Mouse (Mus musculus) testis, adult 2 months (tissue): Measurements from ENCODE around the gene Ltbp1. TPM values are rescaled to one million over a fixed set of nuclear protein-coding genes. Genes with fewer than 3 reads are reported as not detected.

Source experiments
- H3K27ac ChIP-seq: fragments of 200-500 bp; 2 replicates; pipeline ENCODE4 v1.5.1; 2012; ENCODE audit warnings: low read depth, low read length; ENCODE audit not compliant: control insufficient read depth, insufficient read depth
- H3K27me3 ChIP-seq: fragments of 200-500 bp; 2 replicates; pipeline ENCODE4 v1.6.1; 2012; ENCODE audit warnings: mild to moderate bottlenecking, low read length, moderate library complexity; ENCODE audit not compliant: control insufficient read depth, insufficient read depth
- H3K36me3 ChIP-seq: fragments of 200-500 bp; 2 replicates; pipeline ENCODE4 v1.6.1; 2012; ENCODE audit warnings: mild to moderate bottlenecking, low read length; ENCODE audit not compliant: control insufficient read depth, insufficient read depth
- H3K4me1 ChIP-seq: fragments of 200-500 bp; 2 replicates; pipeline ENCODE4 v1.6.1; 2012; ENCODE audit warnings: low read length; ENCODE audit not compliant: control insufficient read depth, insufficient read depth
- H3K4me3 ChIP-seq: fragments of 200-500 bp; 2 replicates; pipeline ENCODE4 v1.5.1; 2012; ENCODE audit warnings: low read depth, mild to moderate bottlenecking, low read length, moderate library complexity, mixed read lengths; ENCODE audit not compliant: control insufficient read depth
- CTCF ChIP-seq: fragments of 200-500 bp; IDR thresholded peaks from 2 replicates; pipeline ENCODE4 v1.5.1; 2012; ENCODE audit warnings: low read depth, mild to moderate bottlenecking, inconsistent platforms, low read length, moderate library complexity; ENCODE audit not compliant: control insufficient read depth, insufficient read depth, insufficient replicate concordance
- POLR2A ChIP-seq: fragments of 200-500 bp; IDR thresholded peaks from 2 replicates; pipeline ENCODE4 v1.6.1; 2012; ENCODE audit warnings: low read depth, mild to moderate bottlenecking, inconsistent platforms, low read length, moderate library complexity; ENCODE audit not compliant: control insufficient read depth
- polyA plus RNA-seq: library from polyadenylated mRNA; depleted of rRNA; stranded (reverse); fragments of >200 nt; gene quantifications from 2 replicates; pipeline ENCODE4 v1.2.3, GENCODE M21; 2012

Ltbp1 gene
- polyA plus RNA-seq, 1 experiment: 2.9 TPM

- TF ChIP-seq POLR2A: no peak
- no peak for TF ChIP-seq CTCF
- H3K27ac ChIP-seq: no peak overlapping the region
These were observed 174.9 kb downstream of the Ltbp1 start for GRCm38 (mm10) chr17:75180301-75180700.

GRCm38 (mm10) chr17:75180956-75181588 is 175.7 kb downstream of the Ltbp1 start:
- TF ChIP-seq CTCF: no peak
- no peak for TF ChIP-seq POLR2A
- H3K36me3 ChIP-seq: no peaks in the 10 kb centered on the region
- H3K27me3 ChIP-seq: no peaks in the 10 kb centered on the region
- H3K27ac ChIP-seq: no peak overlapping the region
- H3K4me3 ChIP-seq: no peak overlapping the region
- no peaks in the 10 kb centered on the region for H3K4me1 ChIP-seq

More at GRCm38 (mm10) chr17:75180301-75180700, 174.9 kb downstream of the Ltbp1 start:
- Histone ChIP-seq H3K27me3 (no peaks in the 10 kb centered on the region), H3K36me3 (no peaks in the 10 kb centered on the region), H3K4me3 (no peak overlapping the region), H3K4me1 (no peaks in the 10 kb centered on the region)

- Histone ChIP-seq H3K27me3 (no peaks in the 10 kb centered on the region), H3K4me3 (no peak overlapping the region), H3K36me3 (no peaks in the 10 kb centered on the region), H3K4me1 (no peaks in the 10 kb centered on the region), H3K27ac (0 out of 2 replicates have a peak overlapping the region, but pooled peaks have one; percentile 21)
- TF ChIP-seq POLR2A: no peak
- no peak for TF ChIP-seq CTCF
These were observed 177.1 kb downstream of the Ltbp1 start for GRCm38 (mm10) chr17:75182319-75183001.

GRCm38 (mm10) chr17:75186732-75187509 is 181.6 kb downstream of the Ltbp1 start:
- Histone ChIP-seq H3K27ac (no peak overlapping the region), H3K27me3 (no peaks in the 10 kb centered on the region), H3K36me3 (no peaks in the 10 kb centered on the region), H3K4me1 (no peaks in the 10 kb centered on the region), H3K4me3 (no peak overlapping the region)
- no peak for TF ChIP-seq POLR2A
- no peak for TF ChIP-seq CTCF

- H3K27me3 ChIP-seq: no peaks in the 10 kb centered on the region
- H3K4me1 ChIP-seq: no peaks in the 10 kb centered on the region
- H3K27ac ChIP-seq: no peak overlapping the region
- H3K4me3 ChIP-seq: no peak overlapping the region
- no peak for TF ChIP-seq POLR2A
- TF ChIP-seq CTCF: no peak
- H3K36me3 ChIP-seq: no peaks in the 10 kb centered on the region
These were observed 191.6 kb downstream of the Ltbp1 start for GRCm38 (mm10) chr17:75196952-75197351.

- H3K4me1 ChIP-seq: no peaks in the 10 kb centered on the region
- H3K27ac ChIP-seq: no peak overlapping the region
- TF ChIP-seq CTCF: no peak
- TF ChIP-seq POLR2A: no peak
- no peaks in the 10 kb centered on the region for H3K36me3 ChIP-seq
- H3K27me3 ChIP-seq: no peaks in the 10 kb centered on the region
- no peak overlapping the region for H3K4me3 ChIP-seq
These were observed 193.4 kb downstream of the Ltbp1 start for GRCm38 (mm10) chr17:75198767-75199166.

GRCm38 (mm10) chr17:75199694-75200093 is 194.3 kb downstream of the Ltbp1 start:
- TF ChIP-seq CTCF (no peak), POLR2A (no peak)
- Histone ChIP-seq H3K4me3 (no peak overlapping the region), H3K4me1 (no peaks in the 10 kb centered on the region), H3K27me3 (no peaks in the 10 kb centered on the region), H3K27ac (no peak overlapping the region), H3K36me3 (no peaks in the 10 kb centered on the region)
